Mouse (Mus musculus) urinary bladder, adult 18-20 months (tissue): Measurements from ENCODE around the gene Unc5c.

Experiments used
- DNase-seq, 2 experiments: peaks; one replicate each; pipeline ENCODE4 v3.0.0; 2022; ENCODE audit warnings: low spot score in 2 of 2, mixed read lengths in 2 of 2

Unc5c gene

GRCm38 (mm10) chr3:141597974-141598373 is 133.0 kb downstream of the Unc5c start:
- no peak for DNase-seq

GRCm38 (mm10) chr3:141598936-141599335 is 133.9 kb downstream of the Unc5c start:
- no peak for DNase-seq

GRCm38 (mm10) chr3:141601072-141601549 is 136.1 kb downstream of the Unc5c start:
- DNase-seq = no peak

- DNase-seq = no peak
Observed at GRCm38 (mm10) chr3:141616718-141617117, 151.7 kb downstream of the Unc5c start.

- DNase-seq = no peak
Observed at GRCm38 (mm10) chr3:141618675-141619074, 153.7 kb downstream of the Unc5c start.

GRCm38 (mm10) chr3:141621496-141621895 is 156.5 kb downstream of the Unc5c start:
- DNase-seq = no peak

GRCm38 (mm10) chr3:141626935-141627638 is 162.1 kb downstream of the Unc5c start:
- no peak for DNase-seq

- DNase-seq = no peak
Observed at GRCm38 (mm10) chr3:141627639-141627977, 162.6 kb downstream of the Unc5c start.

GRCm38 (mm10) chr3:141629431-141629830 is 164.4 kb downstream of the Unc5c start:
- DNase-seq = no peak

- DNase-seq = no peak
Observed at GRCm38 (mm10) chr3:141637900-141638299, 172.9 kb downstream of the Unc5c start.

- no peak for DNase-seq
Observed at GRCm38 (mm10) chr3:141644264-141644663, 179.2 kb downstream of the Unc5c start.

- DNase-seq = no peak
Observed at GRCm38 (mm10) chr3:141646588-141646987, 181.6 kb downstream of the Unc5c start.

GRCm38 (mm10) chr3:141650658-141651057 is 185.6 kb downstream of the Unc5c start:
- DNase-seq = no peak

GRCm38 (mm10) chr3:141653915-141654314 is 188.9 kb downstream of the Unc5c start:
- DNase-seq = no peak

GRCm38 (mm10) chr3:141659041-141659789 is 194.2 kb downstream of the Unc5c start:
- no peak for DNase-seq

GRCm38 (mm10) chr3:141660065-141661062 is 195.3 kb downstream of the Unc5c start:
- DNase-seq = no peak

GRCm38 (mm10) chr3:141689113-141689512 is 224.1 kb downstream of the Unc5c start:
- no peak for DNase-seq

GRCm38 (mm10) chr3:141690676-141691075 is 225.7 kb downstream of the Unc5c start:
- DNase-seq = no peak

- DNase-seq = no peak
Observed at GRCm38 (mm10) chr3:141691418-141691817, 226.4 kb downstream of the Unc5c start.

- DNase-seq = no peak
Observed at GRCm38 (mm10) chr3:141691846-141692245, 226.8 kb downstream of the Unc5c start.

GRCm38 (mm10) chr3:141699177-141699576 is 234.2 kb downstream of the Unc5c start:
- no peak for DNase-seq

GRCm38 (mm10) chr3:141701381-141701909 is 236.4 kb downstream of the Unc5c start:
- DNase-seq = no peak
